Mouse (Mus musculus): ENCODE results near the gene Wdfy1.

GRCm38 (mm10) chr1:79664911-79665310, 111.0 kb downstream of the Wdfy1 start:
- TF ChIP-seq CTCF (IDR thresholded peaks at IDR 0.05; ENCODE audit: control insufficient read depth, insufficient read depth, low read length) (no peak), POLR2A (IDR thresholded peaks at IDR 0.05; ENCODE audit: borderline replicate concordance, control insufficient read depth, low read depth, low read length) (no peak)

Measured in bone marrow, adult 2 months (tissue).